Mouse (Mus musculus): ENCODE measurements around the gene Meox1.

- peak; percentile 99 for TF ChIP-seq CTCF (IDR thresholded peaks at IDR 0.05; ENCODE audit: low read depth)
- TF ChIP-seq EP300 (optimal IDR thresholded peaks at IDR 0.05) = no peak
Measured at GRCm38 (mm10) chr11:101919660-101920059, 25.5 kb upstream of the Meox1 start.

All from stomach, postnatal 0 days (tissue).